Mouse (Mus musculus) activated CD4-positive, CD25-positive, alpha-beta regulatory T cell (primary cell): ENCODE results near the gene Mtr. TPM values are rescaled to one million over a fixed set of nuclear protein-coding genes. Genes with fewer than 3 reads are reported as not detected.

Source experiments
- polyA plus RNA-seq, 2 experiments: library from polyadenylated mRNA; unstranded; fragments of 100-300 nt; shearing (Covaris generic); gene quantifications; one replicate each; pipeline ENCODE4 v1.2.1; 2017

Gene Mtr
- polyA plus RNA-seq = 10 to 100 TPM; 17.0 to 20.8 TPM

GRCm38 (mm10) chr13:12257391-12258380 lies at the start of gene Mtr:
Mtr (minus strand) TSS chr13:12258113.

Other genes starting within 250 kb of the Mtr start
- gene Ryr2, start 151.2 kb downstream of the Mtr start, polyA plus RNA-seq = 1 to 10 TPM in 1 of 2 experiments, under 1 TPM in 1; 0.20 to 5.4 TPM
- gene Actn2, start 82.6 kb upstream of the Mtr start, polyA plus RNA-seq = 10 to 100 TPM in 1 of 2 experiments, 1 to 10 TPM in 1; 1.7 to 19.8 TPM
- gene Heatr1, start 136.9 kb upstream of the Mtr start, polyA plus RNA-seq = 10 to 100 TPM; 33.0 to 33.6 TPM
- 10 to 100 TPM; 57.6 to 75.9 TPM for gene Lgals8, start 206.8 kb upstream of the Mtr start, polyA plus RNA-seq